Mouse (Mus musculus): ENCODE results near the gene Opa3. TPM values are rescaled to one million over a fixed set of nuclear protein-coding genes. Genes with fewer than 3 reads are reported as not detected.
A peak's percentile ranks its signal among the peaks of the same experiment; 100 is the strongest.

Gene Opa3
- 30.8 and 32.5 TPM in 2 replicates for polyA plus RNA-seq (2015; fragmentation: Nextera tagmentation; extraction: Ambion mirVana)

DNA sequence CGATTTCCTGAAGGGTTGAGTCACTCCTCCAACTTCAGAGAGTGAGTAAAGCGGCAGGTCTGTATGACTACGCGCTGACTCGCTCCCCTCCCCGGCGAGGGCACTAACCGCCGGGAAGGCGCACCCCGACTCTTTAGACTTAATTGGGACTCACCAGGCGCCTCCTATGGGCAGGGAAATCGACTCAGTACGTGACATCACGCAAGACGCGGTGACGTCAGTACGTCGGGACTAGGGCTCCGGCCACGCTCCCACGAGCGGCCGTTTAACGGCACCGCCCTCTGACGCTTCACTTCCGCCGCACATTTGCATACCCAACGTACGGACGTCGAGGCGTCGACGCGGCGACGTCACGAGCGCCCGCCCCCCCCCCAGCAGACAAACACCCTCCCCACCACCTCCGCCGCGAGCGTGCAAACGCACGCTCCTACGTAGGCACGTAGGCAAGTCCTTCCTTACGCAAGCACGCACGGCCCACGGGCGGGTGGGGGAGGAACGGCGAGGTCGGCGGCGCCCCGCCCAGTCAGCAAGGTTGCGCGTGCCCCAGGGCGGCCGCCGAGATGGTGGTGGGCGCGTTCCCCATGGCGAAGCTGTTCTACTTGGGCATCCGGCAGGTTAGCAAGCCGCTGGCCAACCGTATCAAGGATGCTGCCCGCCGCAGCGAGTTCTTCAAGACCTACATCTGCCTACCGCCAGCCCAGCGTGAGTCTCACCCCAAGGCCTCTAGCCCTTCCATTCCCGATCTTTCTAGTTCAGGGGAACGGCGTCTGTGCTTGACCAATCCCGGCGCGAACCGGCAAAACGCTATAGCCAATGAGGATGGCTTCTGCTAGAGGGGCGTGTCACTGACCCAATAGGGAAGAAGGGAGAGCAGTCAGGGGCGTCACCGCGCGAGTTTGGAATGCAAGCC is at the start of gene Opa3:
Opa3 (plus strand) TSS at position 452 of the 910 bp plus-strand sequence.
- H3K9ac ChIP-seq = peak within 1 kb of the TSS; percentile 70

GRCm38 (mm10) chr7:19178443-19179092 is 49.6 kb upstream of the Opa3 start:
- Histone ChIP-seq H3K27ac (replicated peaks) (no peak overlapping the region), H3K4me3 (replicated peaks) (peak overlapping the region; percentile 34), H3K9me3 (replicated peaks) (no peaks in the 10 kb centered on the region), H3K9ac (no peak overlapping the region), H3K27me3 (peaks cover 53% of the 10 kb centered on the region), H3K4me1 (peaks cover 44% of the 10 kb centered on the region), H3K4me2 (replicated peaks) (peak overlapping the region; percentile 49), H3K36me3 (no peaks in the 10 kb centered on the region)
- WGBS = 5% methylated on average over 27 of the region's 27 CpGs
- no peak for ATAC-seq (ENCODE audit: insufficient number of reproducible peaks, low FRiP score, low TSS enrichment, low read depth)

More for the DNA sequence above, at the start of gene Opa3:
- WGBS = under 1% methylated on average over 91 of the region's 91 CpGs
- peaks cover 21% of the 10 kb centered on the region for H3K4me1 ChIP-seq
- H3K27me3 ChIP-seq = no peaks in the 10 kb centered on the region
- peaks cover 11% of the 10 kb centered on the region; the same call in 1 of the 2 replicates for H3K36me3 ChIP-seq
- peak within 1 kb of the TSS; percentile 81 for H3K4me2 ChIP-seq (replicated peaks)
- ATAC-seq (ENCODE audit: insufficient number of reproducible peaks, low FRiP score, low TSS enrichment, low read depth) = peak; percentile 95
- H3K9me3 ChIP-seq (replicated peaks) = no peaks in the 10 kb centered on the region
- peak within 1 kb of the TSS; percentile 72 for H3K4me3 ChIP-seq (replicated peaks)
- peak within 1 kb of the TSS; percentile 100 for H3K27ac ChIP-seq (replicated peaks)

DNA sequence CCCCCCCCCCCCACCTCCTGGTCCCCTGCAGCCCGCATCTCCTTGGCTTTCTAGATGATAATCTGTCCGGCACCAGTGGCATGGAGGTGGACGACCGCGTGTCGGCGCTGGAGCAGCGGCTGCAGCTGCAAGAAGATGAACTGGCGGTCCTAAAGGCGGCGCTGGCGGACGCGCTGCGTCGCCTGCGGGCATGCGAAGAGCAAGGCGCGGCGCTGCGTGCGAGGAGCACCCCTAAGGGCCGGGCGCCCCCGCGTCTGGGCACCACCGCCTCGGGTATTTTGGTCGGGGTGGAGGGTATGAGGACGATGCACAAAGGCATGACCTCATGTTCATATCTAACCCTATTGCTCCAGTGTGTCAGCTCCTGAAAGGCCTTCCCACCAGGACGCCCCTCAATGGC is 49.0 kb upstream of the Opa3 start:
- Histone ChIP-seq H3K9me3 (replicated peaks) (no peaks in the 10 kb centered on the region), H3K27me3 (peaks cover 53% of the 10 kb centered on the region), H3K4me2 (replicated peaks) (peak overlapping the region; percentile 49), H3K4me3 (replicated peaks) (peak overlapping the region; percentile 34), H3K36me3 (no peaks in the 10 kb centered on the region), H3K9ac (no peak overlapping the region), H3K27ac (replicated peaks) (no peak overlapping the region), H3K4me1 (peaks cover 45% of the 10 kb centered on the region)
- ATAC-seq (ENCODE audit: insufficient number of reproducible peaks, low FRiP score, low TSS enrichment, low read depth) = no peak
- WGBS = under 1% methylated on average over 32 of the region's 32 CpGs

- H3K4me2 ChIP-seq (replicated peaks) = no peak overlapping the region
- no peaks in the 10 kb centered on the region for H3K9me3 ChIP-seq (replicated peaks)
- no peak for ATAC-seq (ENCODE audit: insufficient number of reproducible peaks, low FRiP score, low TSS enrichment, low read depth)
These were observed 48.2 kb upstream of the Opa3 start for GRCm38 (mm10) chr7:19179936-19180335.

DNA sequence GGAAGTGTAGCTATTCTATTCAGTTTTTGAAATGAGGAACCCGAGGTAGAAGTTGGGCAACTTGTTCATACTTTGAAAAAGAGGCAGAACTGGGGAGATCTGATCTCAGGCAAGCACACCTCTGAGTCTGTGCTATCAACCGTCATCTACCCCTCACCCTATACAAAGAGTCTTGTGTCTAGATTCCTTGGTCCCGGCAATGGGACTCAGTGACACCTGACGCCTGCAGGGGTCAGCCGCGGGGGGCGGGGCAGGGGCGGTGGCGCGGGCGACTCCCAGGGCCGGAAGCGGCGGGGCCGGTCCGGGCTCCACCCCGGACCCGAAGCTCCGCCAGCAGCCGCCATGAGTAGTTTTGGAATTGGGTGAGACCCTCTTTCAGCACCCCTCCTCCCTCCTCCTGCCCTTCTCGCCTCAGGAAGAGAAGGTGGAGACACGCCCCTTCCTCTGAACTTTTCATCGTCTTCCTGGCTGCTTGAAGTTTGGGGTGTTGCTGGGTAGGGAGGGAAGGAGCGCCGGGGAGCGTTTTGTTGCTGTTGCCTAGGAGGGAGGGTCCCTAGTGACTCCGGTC is 47.2 kb upstream of the Opa3 start:
- WGBS = under 1% methylated on average over 22 of the region's 27 CpGs
- no peaks in the 10 kb centered on the region for H3K9me3 ChIP-seq (replicated peaks)
- 0 out of 2 replicates have a peak, but pooled peaks have one; percentile 12 for ATAC-seq (ENCODE audit: insufficient number of reproducible peaks, low FRiP score, low TSS enrichment, low read depth)

More at GRCm38 (mm10) chr7:19179936-19180335, 48.2 kb upstream of the Opa3 start:
- H3K36me3 ChIP-seq = no peaks in the 10 kb centered on the region
- H3K27me3 ChIP-seq = peaks cover 50% of the 10 kb centered on the region
- H3K4me3 ChIP-seq (replicated peaks) = no peak overlapping the region
- peaks cover 53% of the 10 kb centered on the region for H3K4me1 ChIP-seq
- WGBS = 33% methylated on average over 6 of the region's 6 CpGs
- no peak overlapping the region for H3K9ac ChIP-seq
- H3K27ac ChIP-seq (replicated peaks) = no peak overlapping the region

GRCm38 (mm10) chr7:19184250-19184649 is 43.9 kb upstream of the Opa3 start:
- ATAC-seq (ENCODE audit: insufficient number of reproducible peaks, low FRiP score, low TSS enrichment, low read depth) = no peak
- Histone ChIP-seq H3K4me2 (replicated peaks) (0 out of 2 replicates have a peak overlapping the region, but pooled peaks have one; percentile 7), H3K4me1 (peaks cover 29% of the 10 kb centered on the region), H3K9ac (no peak overlapping the region), H3K4me3 (replicated peaks) (no peak overlapping the region), H3K27me3 (peaks cover 10% of the 10 kb centered on the region), H3K27ac (replicated peaks) (peak overlapping the region; percentile 61), H3K36me3 (0 out of 2 replicates have a peak, but pooled peaks cover 9% of the 10 kb centered on the region), H3K9me3 (replicated peaks) (no peaks in the 10 kb centered on the region)
- WGBS = 45% methylated on average over 2 of the region's 2 CpGs

More for the DNA sequence above, 47.2 kb upstream of the Opa3 start:
- Histone ChIP-seq H3K27ac (replicated peaks) (peak overlapping the region; percentile 41), H3K4me3 (replicated peaks) (peak overlapping the region; percentile 56), H3K4me1 (peaks cover 50% of the 10 kb centered on the region), H3K4me2 (replicated peaks) (peak overlapping the region; percentile 74), H3K27me3 (peaks cover 42% of the 10 kb centered on the region), H3K36me3 (0 out of 2 replicates have a peak, but pooled peaks cover under 1% of the 10 kb centered on the region), H3K9ac (peak overlapping the region; percentile 42)

GRCm38 (mm10) chr7:19184758-19185157 is 43.4 kb upstream of the Opa3 start:
- Histone ChIP-seq H3K36me3 (0 out of 2 replicates have a peak, but pooled peaks cover 10% of the 10 kb centered on the region), H3K9ac (no peak overlapping the region), H3K4me2 (replicated peaks) (0 out of 2 replicates have a peak overlapping the region, but pooled peaks have one; percentile 7), H3K4me1 (peaks cover 25% of the 10 kb centered on the region), H3K9me3 (replicated peaks) (no peaks in the 10 kb centered on the region), H3K27ac (replicated peaks) (peak overlapping the region; percentile 61), H3K4me3 (replicated peaks) (no peak overlapping the region), H3K27me3 (peaks cover 5% of the 10 kb centered on the region; the same call in 1 of the 2 replicates)
- WGBS = 43% methylated on average over 6 of the region's 6 CpGs
- peak; percentile 69 for ATAC-seq (ENCODE audit: insufficient number of reproducible peaks, low FRiP score, low TSS enrichment, low read depth)

- H3K9me3 ChIP-seq (replicated peaks) = no peaks in the 10 kb centered on the region
- no peak overlapping the region for H3K4me2 ChIP-seq (replicated peaks)
- peaks cover 61% of the 10 kb centered on the region for H3K36me3 ChIP-seq
- H3K27ac ChIP-seq (replicated peaks) = no peak overlapping the region
- no peaks in the 10 kb centered on the region for H3K27me3 ChIP-seq
- H3K4me3 ChIP-seq (replicated peaks) = no peak overlapping the region
- ATAC-seq (ENCODE audit: insufficient number of reproducible peaks, low FRiP score, low TSS enrichment, low read depth) = no peak
- H3K9ac ChIP-seq = no peak overlapping the region
- WGBS = 98% methylated on average over 4 of the region's 4 CpGs
- H3K4me1 ChIP-seq = no peaks in the 10 kb centered on the region
These were observed 33.5 kb upstream of the Opa3 start for GRCm38 (mm10) chr7:19194676-19195075.

DNA sequence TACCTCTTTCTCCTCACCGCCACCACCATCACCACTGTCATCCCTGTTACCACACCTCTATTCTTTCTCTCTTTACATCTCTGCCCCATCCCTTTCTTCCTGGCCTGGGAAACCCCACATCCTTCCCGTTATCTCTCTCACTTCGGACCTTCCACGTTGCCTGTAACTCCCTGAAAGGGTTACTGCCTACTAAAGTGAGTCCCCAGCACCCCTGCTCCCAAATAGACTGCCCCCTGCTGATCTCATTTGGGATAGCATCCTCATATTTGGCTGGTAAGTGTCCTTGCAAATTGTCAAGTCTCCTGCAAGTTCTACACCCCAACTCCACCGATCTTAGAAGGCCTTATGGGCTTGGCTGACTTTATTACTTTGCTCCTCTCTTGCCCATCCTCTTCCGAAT is 31.5 kb upstream of the Opa3 start:
- Histone ChIP-seq H3K36me3 (peaks cover 62% of the 10 kb centered on the region), H3K4me1 (no peaks in the 10 kb centered on the region), H3K4me3 (replicated peaks) (no peak overlapping the region), H3K9ac (no peak overlapping the region), H3K27me3 (no peaks in the 10 kb centered on the region), H3K9me3 (replicated peaks) (no peaks in the 10 kb centered on the region), H3K4me2 (replicated peaks) (no peak overlapping the region), H3K27ac (replicated peaks) (no peak overlapping the region)
- WGBS = 67% methylated on average over 6 of the region's 6 CpGs
- no peak for ATAC-seq (ENCODE audit: insufficient number of reproducible peaks, low FRiP score, low TSS enrichment, low read depth)

GRCm38 (mm10) chr7:19197985-19198384 is 30.1 kb upstream of the Opa3 start:
- H3K4me1 ChIP-seq = no peaks in the 10 kb centered on the region
- no peak overlapping the region for H3K4me3 ChIP-seq (replicated peaks)
- no peaks in the 10 kb centered on the region for H3K9me3 ChIP-seq (replicated peaks)
- no peak for ATAC-seq (ENCODE audit: insufficient number of reproducible peaks, low FRiP score, low TSS enrichment, low read depth)
- peaks cover 62% of the 10 kb centered on the region for H3K36me3 ChIP-seq
- 28% methylated on average over 2 of the region's 2 CpGs for WGBS
- no peak overlapping the region for H3K4me2 ChIP-seq (replicated peaks)
- no peak overlapping the region for H3K27ac ChIP-seq (replicated peaks)
- H3K27me3 ChIP-seq = no peaks in the 10 kb centered on the region
- H3K9ac ChIP-seq = no peak overlapping the region

DNA sequence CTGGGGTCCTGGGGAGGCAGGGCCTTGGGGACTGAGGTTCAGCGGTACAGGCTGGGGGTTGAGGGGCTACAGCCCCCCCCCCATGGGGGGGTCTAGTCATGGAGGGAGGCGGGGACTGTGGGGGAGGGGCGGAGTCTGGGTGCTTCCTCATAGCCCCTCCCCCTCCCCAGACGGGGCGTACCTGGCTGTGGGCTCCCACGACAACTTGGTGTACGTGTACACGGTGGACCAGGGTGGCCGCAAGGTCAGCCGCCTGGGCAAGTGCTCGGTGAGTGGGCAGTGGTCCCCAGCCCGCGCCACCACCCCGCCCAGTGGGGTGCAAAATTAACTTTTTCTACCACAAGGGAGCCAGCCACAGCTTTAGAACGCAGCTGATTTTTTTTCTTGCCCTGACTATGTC is 26.5 kb upstream of the Opa3 start:
- Histone ChIP-seq H3K27me3 (no peaks in the 10 kb centered on the region), H3K27ac (replicated peaks) (no peak overlapping the region), H3K9ac (no peak overlapping the region), H3K4me1 (no peaks in the 10 kb centered on the region), H3K36me3 (peaks cover 54% of the 10 kb centered on the region), H3K4me2 (replicated peaks) (no peak overlapping the region), H3K9me3 (replicated peaks) (no peaks in the 10 kb centered on the region), H3K4me3 (replicated peaks) (no peak overlapping the region)
- ATAC-seq (ENCODE audit: insufficient number of reproducible peaks, low FRiP score, low TSS enrichment, low read depth) = peak; percentile 35; the same call in 1 of the 2 replicates
- WGBS = 72% methylated on average over 15 of the region's 15 CpGs
